Mouse (Mus musculus) liver, adult 2 months (tissue): ENCODE measurements at regions not wholly inside any gene's neighbourhood (a gene's known extent, or its start where the extent isn't known, plus 50 kb on each side); places are given as distances from the start of the nearest gene placed in this dataset.

ENCODE experiments used
- DNase-seq: peaks from one replicate; pipeline ENCODE4 v3.0.0-alpha.2; 2011; ENCODE audit warnings: low read depth, low spot score; ENCODE audit errors: extremely low read depth
- H3K27ac ChIP-seq: fragments of 200-500 bp; replicated peaks from 2 replicates; pipeline ENCODE4 v1.5.1; 2012; ENCODE audit warnings: low read depth, mild to moderate bottlenecking, control low read depth, inconsistent platforms, low read length; ENCODE audit not compliant: insufficient read depth
- H3K27me3 ChIP-seq: fragments of 200-500 bp; 2 replicates; pipeline ENCODE4 v1.6.1; 2012; ENCODE audit warnings: mild to moderate bottlenecking, moderate library complexity, low read length, inconsistent platforms; ENCODE audit not compliant: control insufficient read depth, insufficient read depth
- H3K36me3 ChIP-seq: fragments of 200-500 bp; 2 replicates; pipeline ENCODE4 v1.6.1; 2012; ENCODE audit warnings: low read length, inconsistent platforms; ENCODE audit not compliant: control insufficient read depth, insufficient read depth
- H3K4me1 ChIP-seq: fragments of 200-500 bp; 2 replicates; pipeline ENCODE4 v1.6.1; 2011; ENCODE audit warnings: low read length; ENCODE audit not compliant: control insufficient read depth, insufficient read depth
- H3K4me3 ChIP-seq: fragments of 200-500 bp; 2 replicates; pipeline ENCODE4 v1.5.1; 2011; ENCODE audit warnings: low read depth, mild to moderate bottlenecking, control low read depth, low read length, moderate library complexity; ENCODE audit not compliant: insufficient read depth
- H3K79me2 ChIP-seq: fragments of 200-500 bp; 2 replicates; pipeline ENCODE4 v1.6.1; 2012; ENCODE audit warnings: inconsistent platforms, mild to moderate bottlenecking, low read length, moderate library complexity; ENCODE audit not compliant: control insufficient read depth, insufficient read depth
- H3K9ac ChIP-seq: fragments of 200-500 bp; 2 replicates; pipeline ENCODE4 v1.6.1; 2012; ENCODE audit warnings: low read depth, mild to moderate bottlenecking, control low read depth, inconsistent platforms, low read length
- CTCF ChIP-seq: fragments of 200-500 bp; IDR thresholded peaks from 2 replicates; pipeline ENCODE4 v1.5.1; 2011; ENCODE audit warnings: low read depth, low read length, control low read depth
- POLR2A ChIP-seq: fragments of 200-500 bp; IDR thresholded peaks from 2 replicates; pipeline ENCODE4 v1.6.1; 2011; ENCODE audit warnings: low read length, control low read depth; ENCODE audit not compliant: insufficient read depth; ENCODE audit errors: extremely low read depth
- WGBS: fragments of 180-500 bp; shearing (Covaris S2); methylation state at CpG from one replicate; pipeline ENCODE4 v1.1.7; 2018; 5-methylcytosine and 5-hydroxymethylcytosine counted together

DNA sequence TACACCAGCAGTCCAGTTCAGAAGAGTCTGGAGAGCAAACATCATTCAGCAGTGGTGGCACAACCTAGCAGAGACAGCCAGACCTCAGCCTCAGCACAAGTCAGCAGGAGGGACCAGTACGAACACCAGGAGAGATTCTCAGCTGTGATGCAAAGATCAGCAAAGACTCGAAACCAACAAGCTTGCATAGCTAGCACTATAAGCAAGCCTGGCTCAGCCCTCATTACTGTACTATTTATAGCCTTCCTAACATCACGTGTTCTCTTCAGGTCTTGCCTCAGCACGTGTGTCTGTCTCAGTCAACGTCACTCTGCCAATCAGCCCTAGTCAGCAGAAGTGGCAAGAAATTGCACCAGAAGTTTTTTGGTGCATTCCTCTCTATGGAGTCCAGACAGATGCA is 305.7 kb upstream of the Nbea start:
- WGBS, result 66% methylated on average over 5 of the region's 5 CpGs
- Histone ChIP-seq H3K27me3 (no peaks in the 10 kb centered on the region), H3K4me3 (no peak overlapping the region), H3K79me2 (no peaks in the 10 kb centered on the region), H3K27ac (no peak overlapping the region), H3K36me3 (no peaks in the 10 kb centered on the region), H3K4me1 (no peaks in the 10 kb centered on the region), H3K9ac (no peak overlapping the region)
- DNase-seq, result no peak
- TF ChIP-seq CTCF (no peak), POLR2A (no peak)

DNA sequence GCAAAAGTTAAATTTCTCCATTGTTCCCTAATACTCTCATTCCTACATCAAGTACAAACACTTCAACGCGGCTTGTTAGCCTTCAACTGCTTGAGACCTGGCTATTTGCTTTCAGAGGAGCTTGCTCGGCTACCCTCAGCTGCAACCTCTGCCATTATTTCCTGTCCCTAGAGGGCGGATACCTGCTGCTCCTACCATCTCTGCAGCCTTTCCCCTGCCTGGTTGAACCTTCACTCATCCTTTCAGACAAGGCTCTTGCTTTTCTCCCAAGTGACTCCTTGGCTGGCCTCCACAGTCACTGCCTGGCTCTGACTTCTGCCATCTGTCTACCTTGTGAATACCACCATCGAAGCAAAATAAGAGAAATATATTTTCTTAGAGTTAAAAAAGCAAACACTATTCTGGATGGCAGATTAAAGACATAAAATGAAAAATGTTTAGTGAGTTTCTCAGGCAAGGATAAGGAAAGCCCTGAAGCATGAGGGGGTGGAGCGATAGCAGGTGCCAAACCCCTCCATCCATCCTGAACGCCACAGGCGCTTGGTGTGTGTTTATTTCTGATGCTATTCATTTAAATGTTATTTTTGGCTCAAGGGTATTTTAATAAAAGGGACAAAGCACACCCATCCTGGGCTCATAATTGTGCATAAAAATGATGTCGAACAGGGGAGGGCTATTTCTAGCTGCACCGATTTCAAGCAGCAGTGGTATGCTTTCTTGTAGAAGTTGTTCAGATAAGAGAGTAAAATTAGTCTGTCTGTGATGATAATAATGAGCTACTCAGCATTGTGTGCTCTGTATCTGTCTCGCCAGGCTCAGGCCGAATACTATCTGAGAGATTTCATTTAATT is 302.3 kb upstream of the Nbea start:
- no peak overlapping the region for H3K4me3 ChIP-seq
- no peaks in the 10 kb centered on the region for H3K36me3 ChIP-seq
- TF ChIP-seq POLR2A (no peak), CTCF (no peak)
- WGBS, result 64% methylated on average over 12 of the region's 12 CpGs
- no peak for DNase-seq
- H3K27me3 ChIP-seq, result no peaks in the 10 kb centered on the region
- no peak overlapping the region for H3K27ac ChIP-seq
- H3K79me2 ChIP-seq, result no peaks in the 10 kb centered on the region
- no peaks in the 10 kb centered on the region for H3K4me1 ChIP-seq
- no peak overlapping the region for H3K9ac ChIP-seq

DNA sequence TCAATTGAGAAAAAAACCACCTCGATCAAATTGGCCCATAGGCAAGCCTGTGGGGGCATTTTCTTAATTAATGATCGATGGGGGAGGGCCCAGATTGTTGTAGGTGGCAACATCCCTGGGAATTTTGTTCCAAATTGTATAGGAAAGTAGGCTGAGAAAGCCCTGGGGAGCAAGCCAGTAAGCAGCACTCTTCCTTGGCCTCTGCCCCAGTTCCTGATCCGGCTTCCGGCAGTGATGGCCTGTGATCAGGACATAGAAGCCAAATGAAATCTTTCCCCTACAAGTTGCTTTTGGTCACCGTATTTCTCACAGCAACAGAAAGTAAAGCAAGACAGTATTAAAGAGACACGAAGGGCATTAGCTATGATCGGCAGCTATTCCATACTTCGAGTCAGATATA is 300.6 kb upstream of the Nbea start:
- TF ChIP-seq POLR2A, result no peak
- TF ChIP-seq CTCF, result no peak
- no peaks in the 10 kb centered on the region for H3K79me2 ChIP-seq
- DNase-seq, result no peak
- no peaks in the 10 kb centered on the region for H3K27me3 ChIP-seq
- H3K4me1 ChIP-seq, result no peaks in the 10 kb centered on the region
- H3K9ac ChIP-seq, result no peak overlapping the region
- H3K4me3 ChIP-seq, result no peak overlapping the region
- no peaks in the 10 kb centered on the region for H3K36me3 ChIP-seq
- no peak overlapping the region for H3K27ac ChIP-seq
- WGBS, result 90% methylated on average over 8 of the region's 8 CpGs

DNA sequence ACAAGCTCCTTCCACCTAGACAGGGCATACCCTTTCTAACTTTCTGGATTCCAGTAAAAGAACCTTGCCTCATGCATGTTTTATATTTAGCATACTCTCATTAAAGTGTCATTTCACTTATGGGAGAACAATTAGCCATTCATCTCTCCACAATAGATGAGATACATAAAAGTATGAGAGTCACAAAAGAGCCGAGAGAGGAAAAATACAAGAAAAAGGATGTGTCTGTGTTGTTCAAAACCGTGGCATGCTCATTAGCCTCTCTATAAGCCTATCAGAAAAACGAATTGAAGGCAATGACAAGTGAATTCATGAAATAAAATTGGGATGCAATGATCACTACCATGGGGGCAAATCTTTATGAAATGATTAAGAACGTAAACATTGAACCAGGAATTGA is 299.9 kb upstream of the Nbea start:
- Histone ChIP-seq H3K27me3 (no peaks in the 10 kb centered on the region), H3K9ac (no peak overlapping the region), H3K79me2 (no peaks in the 10 kb centered on the region), H3K27ac (no peak overlapping the region), H3K4me1 (no peaks in the 10 kb centered on the region), H3K4me3 (no peak overlapping the region), H3K36me3 (no peaks in the 10 kb centered on the region)
- DNase-seq, result no peak
- WGBS, result 71% methylated on average over 4 of the region's 4 CpGs
- TF ChIP-seq CTCF, result no peak
- TF ChIP-seq POLR2A, result no peak

DNA sequence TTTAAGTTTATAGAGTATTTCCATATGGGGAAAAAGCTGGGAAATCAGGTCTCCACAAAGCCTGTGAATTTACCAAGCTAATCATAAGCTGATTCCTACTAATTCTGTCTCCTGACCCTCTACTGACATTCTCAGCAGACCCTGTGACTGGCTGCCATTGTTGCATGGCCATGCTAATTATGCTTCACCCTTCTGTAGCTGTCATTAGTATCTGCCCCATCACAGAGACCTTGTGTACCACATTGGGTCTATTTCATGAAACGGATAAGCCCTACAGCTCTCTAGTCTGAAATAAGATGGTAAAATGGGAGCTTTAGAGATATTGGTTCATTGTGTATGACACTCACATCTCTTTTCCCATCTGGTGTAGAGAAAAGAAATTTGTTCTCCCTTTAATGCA is 296.0 kb upstream of the Nbea start:
- Histone ChIP-seq H3K4me3 (no peak overlapping the region), H3K79me2 (no peaks in the 10 kb centered on the region), H3K27me3 (no peaks in the 10 kb centered on the region), H3K27ac (no peak overlapping the region), H3K9ac (no peak overlapping the region), H3K4me1 (no peaks in the 10 kb centered on the region), H3K36me3 (no peaks in the 10 kb centered on the region)
- no peak for DNase-seq
- 93% methylated on average over 1 of the region's 1 CpGs for WGBS
- TF ChIP-seq CTCF (no peak), POLR2A (no peak)

DNA sequence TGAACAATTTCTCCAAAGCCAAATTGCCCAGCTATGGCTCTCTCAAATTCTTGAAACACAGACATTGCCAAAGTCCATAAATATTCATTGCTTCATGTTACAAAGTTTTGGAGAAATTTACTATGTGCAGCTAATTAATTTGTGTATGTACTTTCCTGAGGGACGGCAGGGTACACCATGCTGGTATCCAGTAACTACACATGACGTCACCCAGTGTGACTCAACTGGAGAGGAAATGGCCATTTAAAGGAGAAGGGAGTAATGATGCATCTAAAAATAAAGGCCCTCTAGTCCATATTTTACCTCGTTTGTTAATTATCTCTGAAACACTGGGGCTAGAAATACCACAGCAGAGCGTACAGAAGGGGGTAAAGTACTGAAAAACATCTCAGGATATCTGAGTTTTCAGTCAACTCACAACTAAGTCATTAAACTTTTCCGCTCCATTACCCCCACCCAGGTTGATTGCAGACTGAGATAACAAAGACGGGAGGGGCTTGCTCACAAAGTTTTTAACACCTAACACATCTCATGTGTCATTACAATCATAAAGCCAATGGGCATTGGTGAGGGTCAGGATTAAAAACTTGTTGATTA is 295.1 kb upstream of the Nbea start:
- no peak overlapping the region for H3K27ac ChIP-seq
- H3K79me2 ChIP-seq, result no peaks in the 10 kb centered on the region
- no peak overlapping the region for H3K4me3 ChIP-seq
- no peaks in the 10 kb centered on the region for H3K27me3 ChIP-seq
- WGBS, result 70% methylated on average over 6 of the region's 6 CpGs
- H3K36me3 ChIP-seq, result no peaks in the 10 kb centered on the region
- TF ChIP-seq CTCF, result no peak
- TF ChIP-seq POLR2A, result no peak
- H3K4me1 ChIP-seq, result no peaks in the 10 kb centered on the region
- DNase-seq, result no peak
- H3K9ac ChIP-seq, result no peak overlapping the region
